Mouse (Mus musculus): ENCODE measurements around the gene Cbx7.
A peak's percentile ranks its signal among the peaks of the same experiment; 100 is the strongest.
"Not testable (repeated sequence)": the region's sequence is repeated elsewhere in the genome, so short reads cannot be mapped to it uniquely, and the experiment has no call there.

The Cbx7 gene

DNA sequence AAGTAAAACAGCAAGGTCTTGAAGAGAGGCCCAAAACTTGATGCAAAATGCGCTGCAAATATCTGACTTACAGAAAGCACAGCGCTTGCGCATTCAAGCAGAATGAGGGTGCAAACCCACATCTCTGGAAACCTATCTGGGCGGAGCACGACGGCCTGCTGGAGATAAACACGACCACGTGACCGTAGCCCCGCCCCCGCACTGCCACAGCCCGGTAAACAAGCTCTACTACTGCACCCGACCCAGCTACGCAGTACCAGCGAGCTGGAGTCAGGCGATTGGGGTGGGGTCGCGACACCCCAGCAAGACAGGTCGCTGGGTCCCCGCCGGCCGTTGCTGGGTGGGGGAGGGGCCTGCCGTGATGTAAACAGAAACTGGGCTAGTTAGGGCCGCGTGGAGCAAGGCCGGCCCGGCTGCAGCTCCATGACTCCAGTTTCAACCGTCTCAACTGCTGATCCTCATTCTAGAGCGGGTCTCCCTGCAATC, 43.2 kb downstream of the Cbx7 start:
- DNase-seq (ENCODE audit: low spot score in 2 of 2): peak; percentile 95 to 97

DNA sequence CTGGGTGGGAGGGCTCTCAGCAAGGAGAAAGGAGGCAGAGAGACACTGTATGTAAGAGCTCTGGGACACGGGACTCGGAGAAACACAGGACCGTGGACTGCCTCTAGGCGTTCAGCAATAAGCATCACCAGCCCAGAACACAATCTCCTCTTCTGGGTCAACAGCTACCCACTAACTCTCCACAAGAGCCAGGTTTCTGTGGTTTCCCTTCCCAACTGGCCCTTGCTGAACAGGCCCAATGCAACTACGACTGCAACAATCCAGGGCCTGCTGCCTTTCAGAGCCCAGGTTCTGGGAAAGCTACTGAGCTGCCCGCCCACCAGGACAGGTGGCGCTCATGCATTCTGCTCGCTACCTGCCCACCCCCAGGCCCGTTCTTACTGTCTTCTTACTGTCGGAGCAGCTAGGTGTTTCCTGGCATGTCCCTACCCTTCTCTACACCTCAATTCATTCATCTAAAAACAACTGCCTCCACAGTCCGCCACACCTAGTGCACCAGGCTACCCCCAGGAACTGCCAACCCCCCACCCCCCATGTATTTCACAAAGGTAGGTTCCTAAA, 44.0 kb downstream of the Cbx7 start:
- no peak for DNase-seq (ENCODE audit: low spot score in 2 of 2)

DNA sequence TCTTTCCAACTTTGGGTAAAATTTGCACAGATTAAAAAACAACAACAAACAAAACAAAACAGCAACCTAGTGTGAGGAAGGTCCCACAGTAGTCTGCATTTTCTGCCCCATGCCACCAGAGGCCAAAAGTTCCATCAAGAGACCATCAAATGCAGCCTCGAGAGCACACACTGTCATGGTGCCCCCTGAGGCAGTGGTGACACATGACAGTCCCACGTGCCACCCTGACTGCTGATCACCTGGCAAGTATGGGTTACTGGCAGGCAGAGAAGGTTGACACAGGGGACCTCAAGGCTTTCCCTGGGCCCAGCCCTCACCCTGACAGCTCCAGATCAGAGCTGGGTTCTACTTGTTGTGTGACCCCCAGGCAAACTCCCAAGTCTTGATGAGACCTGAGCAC, 51.1 kb downstream of the Cbx7 start:
- DNase-seq (ENCODE audit: low spot score in 2 of 2): no peak

DNA sequence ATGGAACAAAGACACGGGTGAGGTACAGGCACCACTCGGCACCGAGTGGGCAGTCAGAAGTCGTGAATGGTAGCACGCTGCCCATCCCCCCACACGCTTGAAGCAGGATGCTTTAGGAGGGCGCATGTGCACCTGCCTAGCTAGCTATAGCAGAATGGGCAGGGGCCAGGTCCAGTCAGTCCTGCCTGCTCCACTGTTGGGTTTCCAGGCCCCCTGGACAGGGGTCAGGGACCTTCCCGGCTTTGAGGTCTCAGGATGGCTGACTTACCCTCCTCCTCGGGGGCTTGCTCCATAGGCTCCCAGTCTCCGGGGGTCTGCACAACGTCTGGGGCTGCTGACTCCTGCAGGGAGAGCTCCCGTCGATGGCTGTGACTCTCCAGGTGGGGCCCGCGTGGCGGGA, 52.4 kb downstream of the Cbx7 start:
- no peak for DNase-seq (ENCODE audit: low spot score in 2 of 2)

DNA sequence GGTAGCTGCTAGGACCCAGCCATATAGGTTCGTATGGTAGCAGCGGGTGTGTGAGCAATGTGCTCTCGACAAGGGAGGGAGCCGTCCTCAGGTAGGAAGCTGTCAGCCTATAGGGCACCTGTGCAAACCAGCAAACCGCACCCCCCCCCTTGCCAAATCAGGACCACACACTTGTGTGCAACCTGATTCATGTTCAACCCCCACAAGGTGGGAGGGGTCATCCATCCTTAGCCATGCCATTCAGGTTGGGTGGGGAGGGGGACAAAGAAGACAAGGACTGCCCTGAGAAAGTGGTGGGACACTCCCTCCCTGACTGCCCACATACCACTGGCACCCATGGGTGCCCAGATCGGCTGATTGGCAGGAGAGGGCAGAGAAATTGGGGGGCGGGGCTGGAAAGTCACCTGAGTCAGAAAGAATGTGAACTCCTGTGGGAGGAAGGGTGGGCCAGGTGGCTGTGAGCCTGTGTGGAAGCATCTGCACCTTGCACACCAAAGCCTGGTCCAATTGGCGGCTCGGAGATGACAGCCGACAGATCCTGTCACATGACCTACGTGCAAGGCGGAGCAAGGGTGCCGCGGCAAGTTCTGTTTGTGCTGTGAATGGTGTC, 53.7 kb downstream of the Cbx7 start:
- DNase-seq (ENCODE audit: low spot score in 2 of 2): no peak

DNA sequence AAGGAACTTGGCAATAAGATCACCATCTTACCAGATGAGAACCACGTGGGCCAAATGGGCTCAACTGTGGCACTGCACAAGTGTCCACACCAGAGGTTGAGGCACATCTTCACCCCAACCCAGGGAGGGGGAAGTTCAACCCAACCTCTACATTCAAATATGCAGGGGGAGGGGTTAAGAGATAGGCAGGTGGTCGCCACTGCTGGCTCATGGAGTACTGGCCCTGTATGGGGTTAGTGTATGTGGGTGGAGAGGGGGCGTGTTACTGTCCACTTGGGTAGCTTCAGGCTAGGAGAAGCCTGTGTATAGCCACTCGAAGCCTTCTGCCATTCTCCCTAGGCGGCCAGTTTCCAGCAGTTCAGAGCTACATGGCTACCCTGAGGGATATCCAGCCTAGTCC, 54.8 kb downstream of the Cbx7 start:
- no peak for DNase-seq (ENCODE audit: low spot score in 2 of 2)

DNA sequence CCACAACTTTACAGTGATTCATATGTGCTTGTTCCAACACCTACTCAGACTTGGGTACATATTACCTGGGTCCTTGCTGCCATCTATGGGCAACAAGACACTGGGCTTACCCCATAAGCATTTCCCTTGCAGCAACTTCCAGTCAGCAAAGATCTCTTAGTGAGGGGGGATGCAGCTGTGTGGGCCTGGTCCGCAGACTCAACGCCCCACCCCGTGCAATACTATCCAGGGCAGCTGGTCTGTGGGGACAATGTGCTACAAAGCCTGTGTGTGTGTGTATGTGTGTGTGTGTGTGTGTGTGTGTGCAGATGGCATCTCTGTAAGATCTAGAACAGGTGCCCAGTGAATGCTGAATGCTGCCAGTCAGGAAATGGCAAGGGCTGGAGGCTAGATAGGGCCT, 56.6 kb downstream of the Cbx7 start:
- DNase-seq (ENCODE audit: low spot score in 2 of 2): no peak

DNA sequence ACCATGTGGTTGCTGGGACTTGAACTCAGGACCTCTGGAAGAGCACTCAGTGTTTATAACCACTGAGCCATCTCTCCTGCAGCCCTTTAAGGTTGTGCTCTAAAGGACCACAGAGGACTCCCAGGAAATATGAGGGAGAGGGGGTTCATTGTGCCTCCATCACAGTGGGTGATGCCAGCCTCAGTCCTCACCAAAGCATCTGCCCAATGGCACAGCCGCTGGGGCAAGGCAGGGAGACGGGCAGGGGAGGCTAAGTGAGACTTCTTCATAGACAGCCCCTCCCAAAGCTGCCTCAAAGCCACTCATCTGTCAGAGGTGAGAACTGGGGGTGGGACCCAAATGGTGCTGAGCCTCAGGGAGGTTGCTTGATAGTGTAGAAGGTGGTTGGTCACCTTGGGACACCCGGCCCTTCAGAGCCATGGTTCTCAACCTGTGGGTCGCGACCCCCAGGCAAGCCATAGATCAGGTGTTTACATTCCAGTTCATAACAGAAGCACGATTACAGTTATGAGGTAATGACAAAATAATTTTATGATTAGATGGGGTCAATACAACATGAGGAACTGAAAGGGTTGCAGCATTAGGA, 57.1 kb downstream of the Cbx7 start:
- DNase-seq (ENCODE audit: low spot score in 2 of 2): no peak

DNA sequence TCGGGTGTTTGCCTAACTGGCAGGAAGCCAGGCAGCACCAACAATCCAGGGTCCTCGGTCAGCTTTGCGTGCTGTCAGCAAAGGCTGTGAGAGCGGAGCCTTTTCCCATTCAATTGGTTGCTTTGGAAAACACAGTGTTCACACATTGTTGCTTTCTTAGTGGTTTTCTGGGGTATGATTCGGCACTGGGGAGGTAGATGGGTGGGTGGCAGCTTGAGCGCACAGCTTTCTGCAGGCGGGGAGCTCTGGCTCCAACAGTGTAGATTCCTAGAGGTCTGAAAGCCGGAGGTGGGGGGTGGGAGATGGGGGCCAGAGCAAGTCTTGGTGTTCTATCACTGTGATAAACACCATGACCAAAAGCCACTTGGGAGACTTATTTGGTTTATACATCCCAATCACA, 59.6 kb downstream of the Cbx7 start:
- no peak for DNase-seq (ENCODE audit: low spot score in 2 of 2)

DNA sequence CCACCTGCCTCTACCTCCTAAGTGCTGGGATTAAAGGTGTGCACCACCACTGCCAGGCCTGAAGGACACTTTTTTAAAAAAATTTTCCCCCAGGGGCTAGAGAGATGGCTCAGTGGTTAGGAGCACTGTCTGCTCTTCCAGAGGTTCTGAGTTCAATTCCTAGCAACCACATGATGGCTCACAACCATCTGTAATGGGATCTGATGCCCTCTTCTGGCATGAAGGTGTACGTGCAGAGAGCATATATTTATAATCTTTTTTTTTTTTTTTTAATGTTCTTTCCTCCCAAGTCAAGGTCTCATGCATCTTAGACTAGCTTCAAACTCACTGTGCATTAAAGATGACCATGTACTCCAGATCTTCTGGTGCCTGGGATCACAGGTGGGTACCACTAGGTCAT, 60.1 kb downstream of the Cbx7 start:
- DNase-seq (ENCODE audit: low spot score in 2 of 2): not testable (repeated sequence)

DNA sequence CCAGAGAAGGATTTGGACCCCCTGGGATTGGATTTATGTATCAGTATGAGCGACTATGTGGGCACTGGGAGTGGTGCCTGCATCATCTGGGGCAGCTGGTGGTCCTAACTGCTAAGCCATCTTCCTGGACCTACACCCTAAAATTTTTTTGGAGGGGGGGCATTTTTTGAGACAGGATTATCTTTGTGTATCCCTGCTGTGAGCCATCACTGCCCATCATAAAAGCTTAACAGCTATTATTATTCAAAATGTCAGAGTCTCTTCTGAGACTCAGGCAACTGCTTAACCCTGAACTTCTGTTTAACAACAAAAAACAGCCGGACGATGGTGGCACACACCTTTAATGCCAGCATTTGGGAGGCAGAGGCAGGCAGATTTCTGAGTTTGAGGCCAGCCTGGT, 61.9 kb downstream of the Cbx7 start:
- not testable (repeated sequence) for DNase-seq (ENCODE audit: low spot score in 2 of 2)

DNA sequence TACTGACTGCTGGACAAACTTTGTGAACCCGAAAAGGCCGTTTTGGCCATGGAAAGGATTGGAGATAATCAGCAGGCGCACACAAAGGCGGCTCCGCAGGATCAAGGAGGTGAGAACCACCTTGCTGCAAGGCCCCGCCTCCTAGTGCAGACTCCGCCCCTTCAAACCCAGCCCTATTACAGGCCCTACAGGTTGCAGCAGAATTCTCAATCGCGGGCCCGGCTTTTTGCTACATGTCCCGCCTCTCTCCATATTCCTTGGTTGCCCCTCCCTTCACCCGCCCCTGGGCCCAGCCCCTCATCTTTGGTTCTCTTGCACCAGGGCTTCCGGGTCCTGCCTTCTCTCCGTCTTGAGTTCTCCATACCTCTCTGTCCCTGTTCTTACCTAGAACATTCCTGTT, 64.1 kb downstream of the Cbx7 start:
- DNase-seq (ENCODE audit: low spot score in 2 of 2): no peak

DNA sequence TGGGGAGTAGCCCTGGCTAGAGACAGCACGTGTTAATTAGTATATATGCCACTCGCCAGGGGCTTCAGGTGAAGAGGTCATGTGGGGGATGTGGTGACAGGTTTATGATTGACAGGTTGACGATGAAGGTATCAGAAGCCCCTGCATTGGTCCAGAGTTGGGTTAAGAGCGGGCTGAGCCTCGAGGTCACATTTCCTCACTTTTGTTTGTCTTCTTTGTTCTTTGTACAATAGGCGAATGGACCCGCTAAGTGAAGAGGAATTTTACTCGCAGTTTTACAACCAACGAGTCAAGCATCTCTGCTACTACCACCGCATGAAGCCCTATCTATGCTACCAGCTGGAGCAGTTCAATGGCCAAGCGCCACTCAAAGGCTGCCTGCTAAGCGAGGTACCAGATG, 65.7 kb downstream of the Cbx7 start:
- DNase-seq (ENCODE audit: low spot score in 2 of 2): no peak

DNA sequence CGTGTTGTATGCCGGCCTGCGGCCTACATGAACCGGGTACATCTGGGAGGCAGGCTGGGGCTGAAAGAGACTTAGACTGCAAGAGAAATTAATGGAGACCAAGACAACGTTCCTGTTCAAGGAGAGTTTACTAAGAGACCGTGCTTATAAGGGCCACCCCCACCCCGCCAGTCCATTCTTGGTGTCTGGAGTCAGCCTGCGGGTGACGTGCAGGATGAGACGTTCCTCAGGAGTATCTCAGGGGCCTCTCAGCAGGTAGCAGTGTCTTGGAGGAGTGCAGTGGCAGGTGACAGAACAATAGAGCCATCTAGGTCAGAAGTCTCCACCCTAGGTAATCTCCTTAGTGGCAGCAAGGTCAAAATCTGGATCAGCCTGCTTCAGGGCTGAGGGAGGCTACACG, 66.2 kb downstream of the Cbx7 start:
- DNase-seq (ENCODE audit: low spot score in 2 of 2): not testable (repeated sequence)

DNA sequence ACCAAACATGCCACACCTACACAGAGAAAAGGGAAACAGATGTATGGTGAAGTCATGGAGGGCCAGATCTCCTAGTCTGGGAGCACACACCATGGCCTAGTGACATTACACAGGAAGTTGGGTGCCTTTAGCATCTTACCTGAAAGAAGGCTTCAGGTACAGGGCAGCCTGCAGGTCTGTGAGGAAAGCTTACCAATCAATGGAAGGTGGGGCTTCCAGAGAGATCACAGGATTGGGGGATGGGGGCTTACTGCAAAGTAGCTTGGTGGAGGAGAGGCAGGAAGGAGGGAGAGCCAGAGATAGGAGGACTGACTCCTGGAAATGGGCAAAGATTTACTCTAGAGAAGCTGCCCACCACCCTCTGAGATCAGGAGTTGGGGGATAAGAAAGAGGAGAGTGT, 67.0 kb downstream of the Cbx7 start:
- no peak for DNase-seq (ENCODE audit: low spot score in 2 of 2)

DNA sequence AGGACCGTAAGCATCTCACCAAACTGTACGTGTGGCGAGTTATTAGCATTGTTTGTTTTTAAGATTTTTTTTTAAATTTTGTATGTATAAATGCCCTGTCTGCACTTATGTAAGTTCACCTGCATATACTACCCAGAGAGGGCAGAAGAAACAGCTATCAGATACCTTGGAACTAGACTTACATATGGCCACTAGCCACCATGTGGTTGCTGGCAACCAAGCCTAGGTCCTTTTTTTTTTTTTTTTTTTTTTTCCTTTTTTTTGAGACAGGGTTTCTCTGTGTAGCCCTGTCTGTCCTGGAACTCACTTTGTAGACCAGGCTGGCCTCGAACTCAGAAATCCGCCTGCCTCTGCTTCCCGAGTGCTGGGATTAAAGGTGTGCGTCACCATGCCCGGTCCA, 67.8 kb downstream of the Cbx7 start:
- not testable (repeated sequence) for DNase-seq (ENCODE audit: low spot score in 2 of 2)

DNA sequence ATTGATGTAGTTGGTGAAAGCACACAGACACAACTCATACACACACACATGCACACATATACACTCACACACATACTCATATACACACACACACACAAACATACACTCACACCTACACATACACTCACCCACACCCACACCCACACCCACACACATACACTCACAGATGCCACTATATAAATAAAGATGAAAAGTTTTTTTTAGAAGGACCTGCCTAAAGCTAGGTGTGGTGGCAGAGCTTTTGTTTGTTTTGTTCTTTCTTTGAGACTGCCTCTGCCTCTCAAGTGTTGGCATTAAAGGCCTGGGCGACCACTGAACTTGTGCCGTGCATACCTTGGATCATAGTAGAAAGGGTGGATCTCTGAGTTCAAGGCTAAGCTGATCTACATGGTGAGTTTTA, 69.5 kb downstream of the Cbx7 start:
- no peak for DNase-seq (ENCODE audit: low spot score in 2 of 2)

DNA sequence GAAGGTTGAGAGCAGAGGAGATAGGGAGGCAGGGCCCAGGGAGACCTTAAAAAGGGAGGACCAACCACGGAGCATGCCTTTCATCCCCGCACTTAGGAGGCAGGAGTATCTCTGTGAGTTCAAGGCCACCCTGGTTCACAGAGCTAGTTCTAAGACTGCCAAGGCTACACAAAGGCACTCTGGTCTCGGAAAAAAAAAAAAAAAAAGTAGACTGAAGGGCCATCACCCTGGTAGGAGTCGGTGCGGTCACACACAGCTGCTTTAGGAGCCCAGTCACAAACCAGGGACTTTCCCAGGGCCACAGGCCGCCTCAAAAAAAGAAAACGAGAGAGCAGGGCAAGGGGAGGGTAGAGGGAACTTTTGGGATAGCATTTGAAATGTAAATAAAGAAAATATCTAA, 70.2 kb downstream of the Cbx7 start:
- DNase-seq (ENCODE audit: low spot score in 2 of 2): no peak

DNA sequence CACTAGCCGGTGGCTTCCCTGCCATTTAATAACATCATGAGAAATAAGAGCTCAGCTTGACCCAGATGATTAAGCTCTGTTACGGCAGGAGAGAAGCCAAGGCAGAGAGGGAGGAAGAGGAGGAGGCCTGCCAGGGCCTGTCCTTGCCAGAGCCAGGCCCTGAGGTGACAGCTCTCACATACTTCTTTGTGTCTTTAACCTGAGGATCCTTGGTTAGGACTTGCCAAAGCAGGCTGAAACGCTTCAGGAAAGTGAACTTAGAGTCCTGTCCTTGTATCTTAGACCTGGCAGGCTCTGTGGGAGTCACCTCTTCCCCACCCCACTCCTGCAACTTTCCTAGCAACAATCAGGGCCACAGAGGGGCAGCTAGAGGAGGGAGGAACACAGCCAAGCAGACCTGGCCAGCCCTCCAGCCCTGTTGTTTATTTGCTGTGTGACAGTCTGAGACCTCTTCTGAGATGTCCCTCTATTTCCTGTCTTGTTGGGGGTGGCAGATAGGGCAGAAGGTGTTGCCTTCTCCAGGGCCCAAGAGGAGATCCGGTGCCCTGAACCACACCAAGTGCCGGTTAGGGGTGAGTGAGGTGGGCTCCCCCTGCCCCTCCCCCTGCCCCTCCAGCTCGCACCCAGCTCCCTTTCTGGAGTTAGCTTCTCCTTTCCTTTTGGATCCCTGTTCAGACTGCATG, 71.0 kb downstream of the Cbx7 start:
- peak in 1 of 2 experiments; percentile 45 for DNase-seq (ENCODE audit: low spot score in 2 of 2)

DNA sequence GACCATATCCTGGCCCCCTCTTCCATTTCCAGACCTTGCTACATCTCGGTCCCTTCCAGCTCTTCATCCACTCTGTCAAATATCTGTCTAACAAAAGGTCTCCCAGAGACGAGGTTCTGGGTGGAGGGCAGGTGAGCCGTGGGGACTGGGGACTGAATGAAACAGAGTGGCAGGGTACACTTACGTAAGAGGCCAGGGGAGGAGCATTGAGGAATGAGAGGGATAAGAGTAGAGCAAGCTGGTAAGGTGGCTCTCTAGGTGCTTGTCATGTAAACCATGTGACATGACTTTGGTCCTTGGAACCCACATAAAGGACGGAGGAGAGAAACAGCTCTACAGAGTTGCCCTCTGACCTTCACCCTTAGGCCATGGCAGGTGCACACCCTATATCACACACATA, 71.9 kb downstream of the Cbx7 start:
- DNase-seq (ENCODE audit: low spot score in 2 of 2): no peak

DNA sequence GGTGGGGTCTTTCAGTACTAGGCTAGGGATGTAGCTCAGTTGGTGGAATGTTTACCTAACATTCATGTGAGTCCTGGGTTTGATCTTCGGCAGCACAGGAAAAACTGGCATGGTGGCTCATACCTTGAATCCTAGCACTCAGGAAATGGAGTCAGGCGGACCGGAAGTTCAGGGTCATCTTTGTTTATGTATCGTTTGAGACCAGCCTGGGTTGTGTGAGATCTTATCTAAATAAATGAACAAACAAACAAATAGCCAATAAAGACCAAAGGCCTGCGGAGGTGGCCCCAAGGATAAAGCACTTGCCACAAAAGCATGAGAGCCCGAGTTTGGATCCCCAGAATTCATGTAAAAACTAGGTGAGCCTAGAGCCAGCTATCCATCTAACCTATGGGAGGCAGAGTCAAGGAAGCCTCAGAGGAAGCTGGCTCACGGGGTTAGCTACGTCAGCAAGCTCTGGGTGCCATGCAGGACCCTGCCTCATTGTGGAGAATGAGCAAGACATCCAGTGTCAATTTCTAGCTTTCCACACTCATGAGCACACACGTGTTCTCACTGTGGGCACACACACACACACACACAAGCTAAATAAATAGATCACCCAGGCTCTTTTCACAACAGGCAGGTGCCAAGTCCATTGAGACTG, 74.7 kb downstream of the Cbx7 start:
- DNase-seq (ENCODE audit: low spot score in 2 of 2): no peak

Measured in urinary bladder, adult 18-20 months (tissue).